Mouse (Mus musculus) thymus, postnatal 14 days (tissue): Measurements from ENCODE around the gene Speer3.
"Not testable (repeated sequence)": the region's sequence is repeated elsewhere in the genome, so short reads cannot be mapped to it uniquely, and the experiment has no call there.

Source experiments
- DNase-seq: peaks from one replicate; pipeline ENCODE4 v3.0.0; 2021

The Speer3 gene

DNA sequence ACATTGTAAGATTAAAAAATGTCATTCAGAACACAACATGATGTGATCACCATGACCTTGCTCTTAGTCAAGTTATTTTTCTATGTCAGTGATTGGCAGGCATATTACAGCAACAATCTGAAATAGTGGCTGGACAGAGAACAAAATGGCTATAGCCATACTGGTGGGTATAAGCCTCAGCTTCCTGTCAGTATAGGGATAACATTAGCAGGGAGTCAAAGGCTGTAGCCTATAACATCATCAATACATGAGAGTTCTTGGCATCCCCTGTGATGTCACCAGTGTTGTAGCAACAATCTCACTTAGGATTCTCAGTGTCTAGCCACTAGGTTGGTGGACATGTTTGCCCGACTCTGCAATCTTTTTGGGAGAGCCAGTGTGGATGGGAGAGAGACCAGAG is at the start of gene Speer3:
Speer3 (plus strand) TSS at position 301 of the 400 bp plus-strand sequence.
- no peak for DNase-seq

DNA sequence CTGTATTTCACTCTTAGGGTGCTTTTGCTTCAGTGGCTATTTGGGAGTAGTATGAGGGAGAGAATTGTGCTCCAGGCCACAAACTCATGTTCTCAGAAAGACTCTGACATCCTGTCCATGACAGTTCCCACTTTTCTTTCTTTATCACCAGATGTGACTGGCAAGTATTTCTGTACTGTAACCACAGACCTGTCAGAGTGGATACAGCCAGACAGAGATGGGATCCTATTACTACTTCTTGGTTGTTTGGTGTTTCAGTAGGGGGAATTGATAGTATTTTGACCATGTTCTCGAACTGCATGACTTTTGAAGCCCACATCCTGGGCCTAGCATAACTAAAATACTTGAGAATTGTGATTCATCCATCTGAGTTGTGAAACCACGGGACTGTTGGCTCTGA is 19.1 kb downstream of the Speer3 start:
- DNase-seq, result not testable (repeated sequence)

DNA sequence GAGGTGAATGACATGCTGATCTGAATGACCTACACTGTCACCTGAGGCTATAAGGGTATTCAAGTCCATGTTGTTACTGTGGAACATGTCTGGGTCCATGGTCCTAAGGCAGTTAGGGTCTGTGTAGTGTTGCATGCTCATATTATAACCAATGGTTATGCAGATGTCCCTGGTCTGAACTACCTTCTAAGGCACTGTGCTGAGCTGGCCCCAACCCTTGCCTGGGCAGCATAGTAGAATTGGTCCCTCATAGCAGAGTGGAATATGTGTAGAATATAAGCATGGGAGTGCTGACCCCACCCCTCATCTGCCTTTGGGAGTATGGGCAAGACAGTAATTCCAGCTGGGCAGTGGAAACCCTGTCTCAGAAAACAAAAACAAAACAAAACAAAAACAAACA is 33.7 kb downstream of the Speer3 start:
- no peak for DNase-seq

DNA sequence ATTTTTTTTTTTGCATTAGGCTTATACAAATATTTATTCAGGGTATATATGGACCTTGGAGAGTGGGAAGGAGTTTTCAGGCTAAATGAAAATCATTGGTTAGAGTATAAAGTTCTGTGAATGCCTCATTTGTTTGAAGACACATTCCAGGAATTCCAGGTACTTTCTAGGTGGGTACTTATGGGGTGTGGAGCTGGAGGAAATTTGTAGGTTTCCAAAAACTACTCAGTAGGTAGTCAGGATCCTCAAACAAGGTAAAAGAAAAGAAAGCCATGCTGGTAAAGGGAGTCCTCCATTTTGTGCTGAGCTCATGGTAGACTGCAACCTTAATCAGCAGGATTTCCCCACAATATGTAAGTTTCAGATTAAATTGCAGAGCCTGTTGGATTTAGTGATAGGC is 35.3 kb downstream of the Speer3 start:
- no peak for DNase-seq

DNA sequence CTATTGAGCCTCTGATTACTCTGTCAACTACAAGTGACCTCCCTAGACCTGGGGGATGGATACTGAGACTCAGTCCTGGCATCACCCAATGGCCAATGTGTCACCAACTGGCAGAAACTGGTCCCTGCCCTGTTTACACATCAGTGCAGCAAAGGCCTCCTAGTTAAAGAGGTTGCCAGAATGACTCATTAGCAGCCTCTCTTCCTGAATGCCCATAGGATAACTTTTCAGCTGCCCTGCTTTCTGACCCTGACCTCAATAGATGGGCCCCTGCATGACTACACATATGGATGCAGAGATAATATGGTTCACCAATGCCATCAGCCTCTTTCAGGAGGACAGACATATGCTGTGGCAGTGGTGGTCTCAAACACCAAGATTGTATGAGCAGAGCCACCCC is 52.9 kb downstream of the Speer3 start:
- no peak for DNase-seq
